Mouse (Mus musculus): Measurements from ENCODE around the gene Dcun1d1.

- TF ChIP-seq CTCF (IDR thresholded peaks at IDR 0.05; ENCODE audit: extremely low read depth, insufficient read depth, low read length) (no peak), POLR2A (IDR thresholded peaks at IDR 0.05; ENCODE audit: extremely low read depth, insufficient read depth, low read length) (no peak)
Measured at GRCm38 (mm10) chr3:35918229-35918628, 19.0 kb downstream of the Dcun1d1 start.
